Mouse (Mus musculus) heart, embryonic 14.5 days (tissue): ENCODE data around the gene Mipep. TPM values are rescaled to one million over a fixed set of nuclear protein-coding genes. Genes with fewer than 3 reads are reported as not detected.

Source experiments
- ATAC-seq: fragments of 200-750 bp; cut with Nextera tagmentation; 2 replicates; pipeline ENCODE4 v1.8.0; 2017; ENCODE audit warnings: low read depth, moderate TSS enrichment; ENCODE audit not compliant: insufficient number of reproducible peaks, insufficient read depth, low FRiP score
- H3K27ac ChIP-seq, 2 experiments: fragments of 200-500 bp in 1 of 2; fragments of 300-500 bp in 1 of 2; sonication (generic) in 1 of 2; replicated peaks in 1 of 2; 2 replicates each; pipeline ENCODE4 v1.5.1; 2012 to 2014; ENCODE audit warnings: low read depth in 2 of 2, low read length in 2 of 2, control low read depth in 1 of 2, mild to moderate bottlenecking in 1 of 2, mixed read lengths in 1 of 2; ENCODE audit not compliant: control insufficient read depth in 1 of 2, insufficient read depth in 1 of 2
- H3K27me3 ChIP-seq: fragments of 300-500 bp; sonication (generic); 2 replicates; pipeline ENCODE4 v1.6.1; 2014; ENCODE audit warnings: mild to moderate bottlenecking, low read length, control low read depth; ENCODE audit not compliant: control insufficient read depth, insufficient read depth
- H3K36me3 ChIP-seq: fragments of 300-500 bp; sonication (generic); 2 replicates; pipeline ENCODE4 v1.6.1; 2014; ENCODE audit warnings: mild to moderate bottlenecking, control low read depth, low read length, mixed read lengths; ENCODE audit not compliant: control insufficient read depth, insufficient read depth
- H3K4me1 ChIP-seq, 2 experiments: fragments of 200-500 bp in 1 of 2; fragments of 300-500 bp in 1 of 2; sonication (generic) in 1 of 2; 2 replicates each; pipeline ENCODE4 v1.6.1; 2012 to 2014; ENCODE audit warnings: low read length in 2 of 2, control low read depth in 1 of 2, mixed read lengths in 1 of 2; ENCODE audit not compliant: control insufficient read depth in 2 of 2, insufficient read depth in 2 of 2
- H3K4me2 ChIP-seq: fragments of 300-500 bp; sonication (generic); 2 replicates; pipeline ENCODE4 v1.6.1; 2014; ENCODE audit warnings: mild to moderate bottlenecking, low read length
- H3K4me3 ChIP-seq, 2 experiments: fragments of 200-500 bp in 1 of 2; fragments of 300-500 bp in 1 of 2; sonication (generic) in 1 of 2; 2 replicates each; pipeline ENCODE4 v1.5.1; 2012 to 2014; ENCODE audit warnings: low read length in 2 of 2, mild to moderate bottlenecking in 2 of 2, control low read depth in 1 of 2, low read depth in 1 of 2, moderate library complexity in 1 of 2; ENCODE audit not compliant: control insufficient read depth in 1 of 2, insufficient read depth in 1 of 2
- H3K9ac ChIP-seq: fragments of 300-500 bp; sonication (generic); 2 replicates; pipeline ENCODE4 v1.6.1; 2014; ENCODE audit warnings: mild to moderate bottlenecking, low read length
- H3K9me3 ChIP-seq: fragments of 300-500 bp; sonication (generic); 2 replicates; pipeline ENCODE4 v1.6.1; 2016; ENCODE audit warnings: low read length, control low read depth; ENCODE audit not compliant: control insufficient read depth
- WGBS: fragments of 180-500 bp; shearing (Covaris S2); extraction: QIAGEN DNeasy Blood & Tissue Kit; methylation state at CpG from one replicate; pipeline ENCODE4 v1.1.7; 2014; 5-methylcytosine and 5-hydroxymethylcytosine counted together
- polyA plus RNA-seq: library from polyadenylated mRNA; unstranded; fragments of >200 nt; fragmentation: Nextera tagmentation; extraction: Ambion mirVana; gene quantifications from 2 replicates; pipeline ENCODE4 v1.2.1, GENCODE M21; 2014

Mipep gene
- polyA plus RNA-seq, 1 experiment from 2014 or later = 37.3 TPM

DNA sequence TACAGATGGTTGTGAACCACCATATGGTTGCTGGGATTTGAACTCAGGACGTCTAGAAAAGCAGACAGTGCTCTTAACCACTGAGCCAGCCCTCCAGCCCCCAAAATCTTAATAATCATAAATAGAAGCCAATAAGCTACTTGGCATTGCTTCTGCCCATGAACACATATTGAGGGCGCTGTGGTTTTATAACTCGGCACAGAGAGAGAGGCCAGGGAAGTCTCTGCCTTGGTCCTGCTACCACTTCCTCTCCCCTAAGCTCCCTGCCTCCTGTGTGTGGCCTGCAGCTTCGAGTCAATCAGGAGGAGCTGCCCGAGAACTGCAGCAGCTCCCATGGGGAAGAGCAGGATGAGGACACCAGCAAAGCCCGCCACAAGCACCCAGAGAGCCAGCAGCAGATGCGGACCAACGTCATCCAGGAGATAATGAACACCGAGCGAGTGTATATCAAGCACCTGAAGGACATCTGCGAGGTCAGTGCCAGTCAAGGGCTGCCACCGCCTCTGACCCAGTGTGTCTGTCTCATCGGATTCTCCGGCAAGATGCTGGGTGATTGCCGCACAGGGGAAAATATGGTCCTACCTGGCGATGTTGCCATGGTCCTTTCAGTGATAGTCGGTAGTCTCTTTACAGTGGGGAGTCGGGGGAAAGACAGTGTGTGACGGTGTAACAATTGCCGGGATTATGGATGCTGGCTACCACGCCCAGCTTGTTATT is 37.1 kb upstream of the Mipep start:
- H3K4me3 ChIP-seq = no peak overlapping the region
- no peaks in the 10 kb centered on the region for H3K27me3 ChIP-seq
- H3K4me2 ChIP-seq = no peak overlapping the region
- no peaks in the 10 kb centered on the region for H3K9me3 ChIP-seq
- H3K4me1 ChIP-seq = peaks cover 24 to 46% of the 10 kb centered on the region in 2 experiments
- no peak overlapping the region for H3K9ac ChIP-seq
- 82% methylated on average over 21 of the region's 21 CpGs for WGBS
- peaks cover 65% of the 10 kb centered on the region for H3K36me3 ChIP-seq
- no peak for ATAC-seq
- H3K27ac ChIP-seq = no peak overlapping the region

DNA sequence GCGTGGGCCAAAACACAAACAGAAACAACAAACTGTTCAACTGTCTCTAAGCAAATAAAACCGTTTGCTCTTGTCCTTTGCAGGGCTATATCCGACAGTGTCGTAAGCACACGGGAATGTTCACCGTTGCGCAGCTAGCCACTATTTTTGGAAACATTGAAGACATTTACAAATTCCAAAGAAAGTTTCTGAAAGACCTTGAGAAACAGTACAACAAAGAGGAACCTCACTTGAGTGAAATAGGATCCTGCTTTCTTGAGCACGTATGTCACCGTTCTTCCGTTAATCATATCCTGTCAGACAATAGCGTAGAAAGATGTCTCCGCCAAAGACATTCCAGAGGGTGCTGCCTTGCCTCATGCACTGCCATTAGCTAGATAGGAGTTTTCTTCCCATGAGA is 34.5 kb upstream of the Mipep start:
- H3K9ac ChIP-seq = peak overlapping the region; percentile 34; the same call in 1 of the 2 replicates
- no peaks in the 10 kb centered on the region for H3K9me3 ChIP-seq
- H3K4me2 ChIP-seq = peak overlapping the region; percentile 21; the same call in 1 of the 2 replicates
- peaks cover 16 to 25% of the 10 kb centered on the region in 2 experiments for H3K4me1 ChIP-seq
- 32% methylated on average over 12 of the region's 12 CpGs for WGBS
- H3K36me3 ChIP-seq = peaks cover 85% of the 10 kb centered on the region
- H3K27me3 ChIP-seq = no peaks in the 10 kb centered on the region
- no peak for ATAC-seq
- H3K4me3 ChIP-seq = no peak overlapping the region
- peak overlapping the region; percentile 58 to 79 for H3K27ac ChIP-seq

DNA sequence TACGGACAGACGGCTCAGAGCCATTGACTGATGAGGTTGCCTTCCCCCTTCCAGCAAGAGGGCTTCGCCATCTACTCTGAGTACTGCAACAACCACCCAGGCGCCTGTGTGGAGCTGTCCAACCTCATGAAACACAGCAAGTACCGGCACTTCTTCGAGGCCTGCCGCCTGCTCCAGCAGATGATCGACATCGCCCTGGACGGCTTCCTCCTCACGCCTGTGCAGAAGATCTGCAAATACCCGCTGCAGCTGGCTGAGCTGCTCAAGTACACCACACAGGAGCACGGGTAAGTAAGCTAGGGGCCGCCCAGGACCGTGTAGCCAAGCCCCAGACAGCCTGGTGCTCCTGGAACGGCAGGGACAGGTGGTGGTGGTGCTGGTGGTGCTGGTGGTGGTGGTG is 32.8 kb upstream of the Mipep start:
- Histone ChIP-seq H3K36me3 (peaks cover 88% of the 10 kb centered on the region), H3K4me3 (no peak overlapping the region), H3K27ac (no peak overlapping the region), H3K9ac (no peak overlapping the region), H3K27me3 (no peaks in the 10 kb centered on the region), H3K9me3 (no peaks in the 10 kb centered on the region), H3K4me1 (peaks cover 10 to 17% of the 10 kb centered on the region in 2 experiments), H3K4me2 (no peak overlapping the region)
- WGBS = 93% methylated on average over 16 of the region's 16 CpGs
- ATAC-seq = no peak

DNA sequence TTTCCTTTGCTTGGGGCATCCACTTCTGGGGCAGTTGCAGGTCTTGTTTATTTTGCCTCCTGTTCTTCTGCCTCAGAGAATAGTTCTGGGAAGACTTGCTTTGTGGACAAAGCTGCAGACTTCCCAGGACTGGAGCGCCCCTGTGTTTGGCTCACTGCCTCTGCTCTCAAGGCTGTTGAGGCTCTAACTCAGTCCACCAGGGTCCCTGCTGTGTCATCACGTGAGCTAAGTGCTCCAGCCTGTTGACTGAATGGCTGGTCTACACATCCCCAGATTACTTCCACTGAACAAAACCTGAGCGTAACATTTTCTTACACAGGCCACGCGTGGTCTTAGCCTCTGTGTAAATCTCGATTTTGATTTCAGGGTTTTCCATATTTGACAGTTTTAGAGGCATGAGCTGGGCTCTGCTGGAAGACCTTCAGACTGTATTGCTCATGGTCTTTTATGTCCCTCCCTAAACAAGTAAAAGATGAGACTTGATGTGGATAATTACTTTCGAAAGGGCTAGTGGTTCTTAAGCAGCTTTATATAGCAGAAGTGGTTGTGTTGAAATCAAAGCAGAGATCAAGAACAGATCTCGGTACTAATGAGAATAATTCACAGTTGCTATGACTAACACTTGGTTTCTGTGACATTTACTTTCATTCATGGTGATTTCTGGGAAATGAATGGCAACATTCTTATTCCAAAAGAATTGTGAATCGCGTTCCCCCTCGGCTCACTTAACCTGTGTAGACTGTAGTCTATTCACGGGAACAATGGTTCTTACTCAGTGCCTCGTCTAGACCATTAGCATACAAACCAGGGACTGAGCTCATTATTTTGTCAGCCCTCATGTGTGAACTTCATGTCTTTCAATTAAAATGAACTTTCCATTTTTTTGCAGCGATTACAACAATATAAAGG is 31.2 kb upstream of the Mipep start:
- Histone ChIP-seq H3K9ac (no peak overlapping the region), H3K27me3 (no peaks in the 10 kb centered on the region), H3K4me2 (no peak overlapping the region), H3K4me3 (no peak overlapping the region), H3K27ac (peak overlapping the region in 1 of 2 experiments; percentile 15; a peak in 1 of 4 replicates), H3K36me3 (peaks cover 88% of the 10 kb centered on the region), H3K4me1 (peaks cover 10 to 17% of the 10 kb centered on the region in 2 experiments), H3K9me3 (no peaks in the 10 kb centered on the region)
- 85% methylated on average over 14 of the region's 14 CpGs for WGBS
- no peak for ATAC-seq

DNA sequence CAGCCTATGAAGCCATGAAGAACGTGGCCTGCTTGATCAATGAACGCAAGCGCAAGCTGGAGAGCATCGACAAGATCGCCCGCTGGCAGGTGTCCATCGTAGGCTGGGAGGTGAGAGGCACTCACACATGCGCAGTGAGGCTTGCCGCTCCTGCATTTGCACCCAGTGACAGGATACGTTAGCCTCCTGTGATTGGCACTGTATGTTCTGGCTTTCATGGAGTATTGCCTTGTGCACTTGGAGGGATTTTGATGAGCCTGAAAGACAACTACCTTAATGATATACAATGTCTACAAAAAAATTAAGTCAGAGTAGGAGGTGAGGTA is 30.6 kb upstream of the Mipep start:
- peaks cover 89% of the 10 kb centered on the region for H3K36me3 ChIP-seq
- ATAC-seq = no peak

DNA sequence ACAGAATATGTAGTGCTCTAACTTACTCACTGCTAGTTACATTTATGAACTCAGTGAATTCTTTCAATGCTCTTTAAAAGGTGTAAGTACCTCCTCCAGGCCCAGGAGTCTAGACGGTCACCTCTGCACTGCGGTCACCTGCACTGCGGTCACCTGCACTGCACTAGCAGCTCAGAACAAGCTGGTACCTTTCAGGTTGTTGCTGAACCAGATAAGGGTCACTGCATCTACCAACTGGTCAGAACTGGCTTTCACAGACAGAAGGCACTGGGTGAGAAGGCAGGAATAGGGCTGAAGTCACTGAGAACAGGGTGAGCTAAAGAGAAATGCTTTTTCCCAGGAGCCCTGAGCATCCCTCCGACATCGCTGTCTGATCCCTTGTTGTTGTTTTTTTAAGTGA is 29.7 kb upstream of the Mipep start:
- ATAC-seq = no peak
- peaks cover 7 to 12% of the 10 kb centered on the region in 2 experiments for H3K4me1 ChIP-seq
- peaks cover 89% of the 10 kb centered on the region for H3K36me3 ChIP-seq
- H3K4me2 ChIP-seq = no peak overlapping the region
- H3K4me3 ChIP-seq = no peak overlapping the region
- no peak overlapping the region for H3K9ac ChIP-seq
- no peaks in the 10 kb centered on the region for H3K9me3 ChIP-seq
- H3K27ac ChIP-seq = no peak overlapping the region
- H3K27me3 ChIP-seq = no peaks in the 10 kb centered on the region
- 97% methylated on average over 5 of the region's 5 CpGs for WGBS

More for the DNA sequence above, 30.6 kb upstream of the Mipep start:
- no peaks in the 10 kb centered on the region for H3K27me3 ChIP-seq
- H3K9ac ChIP-seq = no peak overlapping the region
- no peak overlapping the region for H3K4me3 ChIP-seq
- no peaks in the 10 kb centered on the region for H3K9me3 ChIP-seq
- H3K27ac ChIP-seq = no peak overlapping the region
- H3K4me1 ChIP-seq = peaks cover 10 to 17% of the 10 kb centered on the region in 2 experiments
- 94% methylated on average over 10 of the region's 10 CpGs for WGBS
- H3K4me2 ChIP-seq = no peak overlapping the region

DNA sequence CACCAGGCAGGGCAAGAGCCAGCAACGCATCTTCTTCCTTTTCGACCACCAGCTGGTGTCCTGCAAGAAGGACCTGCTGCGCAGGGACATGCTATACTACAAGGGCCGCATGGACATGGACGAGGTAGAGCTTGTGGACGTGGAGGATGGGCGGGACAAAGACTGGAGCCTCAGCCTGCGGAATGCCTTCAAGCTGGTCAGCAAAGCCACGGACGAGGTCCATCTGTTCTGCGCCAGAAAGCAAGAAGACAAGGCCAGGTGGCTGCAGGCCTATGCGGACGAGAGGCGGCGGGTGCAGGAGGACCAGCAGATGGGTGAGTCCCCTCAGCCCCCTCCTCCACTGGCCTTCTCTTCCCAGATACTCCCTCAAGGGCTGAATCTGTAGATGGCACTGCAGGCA is 28.1 kb upstream of the Mipep start:
- H3K4me3 ChIP-seq = no peak overlapping the region
- ATAC-seq = no peak
- H3K36me3 ChIP-seq = peaks cover 91% of the 10 kb centered on the region
- 84% methylated on average over 15 of the region's 15 CpGs for WGBS
- H3K27me3 ChIP-seq = no peaks in the 10 kb centered on the region
- H3K27ac ChIP-seq = no peak overlapping the region
- H3K4me1 ChIP-seq = peaks cover 0 to 4% of the 10 kb centered on the region in 2 experiments; a peak in 2 of 4 replicates
- no peaks in the 10 kb centered on the region for H3K9me3 ChIP-seq
- no peak overlapping the region for H3K4me2 ChIP-seq
- H3K9ac ChIP-seq = no peak overlapping the region
